Mouse (Mus musculus): ENCODE data around the gene Usf1. TPM values are rescaled to one million over a fixed set of nuclear protein-coding genes. Genes with fewer than 3 reads are reported as not detected.

Gene Usf1
- polyA plus RNA-seq, 1 experiment from 2014 or later: 124 TPM

- 79% methylated on average over 5 of the region's 5 CpGs for whole genome bisulfite sequencing
These were observed 3.9 kb upstream of the Usf1 start for GRCm38 (mm10) chr1:171407263-171407662.

GRCm38 (mm10) chr1:171410231-171410630 lies 882 bp upstream of the Usf1 start:
- no peak for DNase-seq (ENCODE audit: low spot score)
- WGBS: 76% methylated on average over 1 of the region's 1 CpGs
- no peak overlapping the region for H3K9ac ChIP-seq (ENCODE audit: low read length)
- no peaks in the 10 kb centered on the region for H3K9me3 ChIP-seq (ENCODE audit: control insufficient read depth, low read length)
- H3K27me3 ChIP-seq (ENCODE audit: control insufficient read depth, insufficient read depth, low read length): no peaks in the 10 kb centered on the region
- H3K4me2 ChIP-seq (ENCODE audit: low read depth, severe bottlenecking): no peak overlapping the region
- H3K27ac ChIP-seq (replicated peaks; ENCODE audit: low read depth, low read length): no peak overlapping the region
- no peaks in the 10 kb centered on the region for H3K36me3 ChIP-seq (ENCODE audit: control insufficient read depth, insufficient read depth, low read length)
- H3K4me3 ChIP-seq (ENCODE audit: low read depth, low read length): no peak overlapping the region
- peaks cover 3% of the 10 kb centered on the region; the same call in 1 of the 2 replicates for H3K4me1 ChIP-seq (ENCODE audit: control insufficient read depth, insufficient read depth, low read length)
- ATAC-seq (ENCODE audit: insufficient number of reproducible peaks, low FRiP score, low TSS enrichment, low read depth): no peak

More at GRCm38 (mm10) chr1:171407263-171407662, 3.9 kb upstream of the Usf1 start:
- Histone ChIP-seq H3K4me1 (ENCODE audit: control insufficient read depth, insufficient read depth, low read length) (no peaks in the 10 kb centered on the region; the same call in 1 of the 2 replicates), H3K27ac (replicated peaks; ENCODE audit: low read depth, low read length) (no peak overlapping the region), H3K36me3 (ENCODE audit: control insufficient read depth, insufficient read depth, low read length) (no peaks in the 10 kb centered on the region), H3K4me3 (ENCODE audit: low read depth, low read length) (no peak overlapping the region), H3K4me2 (ENCODE audit: low read depth, severe bottlenecking) (no peak overlapping the region), H3K9me3 (ENCODE audit: control insufficient read depth, low read length) (no peaks in the 10 kb centered on the region), H3K27me3 (ENCODE audit: control insufficient read depth, insufficient read depth, low read length) (no peaks in the 10 kb centered on the region), H3K9ac (ENCODE audit: low read length) (no peak overlapping the region)
- ATAC-seq (ENCODE audit: insufficient number of reproducible peaks, low FRiP score, low TSS enrichment, low read depth) (no peak), DNase-seq (ENCODE audit: low spot score) (no peak)

- H3K9me3 ChIP-seq (ENCODE audit: control insufficient read depth, low read length): no peaks in the 10 kb centered on the region
- no peaks in the 10 kb centered on the region for H3K27me3 ChIP-seq (ENCODE audit: control insufficient read depth, insufficient read depth, low read length)
- WGBS: under 1% methylated on average over 35 of the region's 39 CpGs
- H3K36me3 ChIP-seq (ENCODE audit: control insufficient read depth, insufficient read depth, low read length): peaks cover 9% of the 10 kb centered on the region
- ATAC-seq (ENCODE audit: insufficient number of reproducible peaks, low FRiP score, low TSS enrichment, low read depth) (peak; percentile 74), DNase-seq (ENCODE audit: low spot score) (no peak)
- peak overlapping the region; percentile 82 for H3K27ac ChIP-seq (replicated peaks; ENCODE audit: low read depth, low read length)
- peak overlapping the region; percentile 61 for H3K4me2 ChIP-seq (ENCODE audit: low read depth, severe bottlenecking)
- peak overlapping the region; percentile 94 for H3K4me3 ChIP-seq (ENCODE audit: low read depth, low read length)
- peak overlapping the region; percentile 98 for H3K9ac ChIP-seq (ENCODE audit: low read length)
- peaks cover 3% of the 10 kb centered on the region; the same call in 1 of the 2 replicates for H3K4me1 ChIP-seq (ENCODE audit: control insufficient read depth, insufficient read depth, low read length)
These were observed 404 bp downstream of the Usf1 start for GRCm38 (mm10) chr1:171411492-171411941.

- peak overlapping the region; percentile 82 for H3K27ac ChIP-seq (replicated peaks; ENCODE audit: low read depth, low read length)
- peak overlapping the region; percentile 61 for H3K4me2 ChIP-seq (ENCODE audit: low read depth, severe bottlenecking)
- peak overlapping the region; percentile 94 for H3K4me3 ChIP-seq (ENCODE audit: low read depth, low read length)
- WGBS: 3% methylated on average over 20 of the region's 20 CpGs
- DNase-seq (ENCODE audit: low spot score): peak; percentile 61
- peaks cover 3% of the 10 kb centered on the region; the same call in 1 of the 2 replicates for H3K4me1 ChIP-seq (ENCODE audit: control insufficient read depth, insufficient read depth, low read length)
- peaks cover 14% of the 10 kb centered on the region for H3K36me3 ChIP-seq (ENCODE audit: control insufficient read depth, insufficient read depth, low read length)
- peak; percentile 37; the same call in 1 of the 2 replicates for ATAC-seq (ENCODE audit: insufficient number of reproducible peaks, low FRiP score, low TSS enrichment, low read depth)
- H3K27me3 ChIP-seq (ENCODE audit: control insufficient read depth, insufficient read depth, low read length): no peaks in the 10 kb centered on the region
- H3K9ac ChIP-seq (ENCODE audit: low read length): peak overlapping the region; percentile 98
- H3K9me3 ChIP-seq (ENCODE audit: control insufficient read depth, low read length): no peaks in the 10 kb centered on the region
These were observed 908 bp downstream of the Usf1 start for GRCm38 (mm10) chr1:171412001-171412441.

GRCm38 (mm10) chr1:171412446-171412845 lies 1.3 kb downstream of the Usf1 start:
- no peak for ATAC-seq (ENCODE audit: insufficient number of reproducible peaks, low FRiP score, low TSS enrichment, low read depth)
- Histone ChIP-seq H3K9ac (ENCODE audit: low read length) (peak overlapping the region; percentile 98), H3K27me3 (ENCODE audit: control insufficient read depth, insufficient read depth, low read length) (no peaks in the 10 kb centered on the region), H3K9me3 (ENCODE audit: control insufficient read depth, low read length) (no peaks in the 10 kb centered on the region), H3K4me2 (ENCODE audit: low read depth, severe bottlenecking) (peak overlapping the region; percentile 61), H3K36me3 (ENCODE audit: control insufficient read depth, insufficient read depth, low read length) (peaks cover 14% of the 10 kb centered on the region), H3K27ac (replicated peaks; ENCODE audit: low read depth, low read length) (no peak overlapping the region), H3K4me1 (ENCODE audit: control insufficient read depth, insufficient read depth, low read length) (peaks cover 3% of the 10 kb centered on the region; the same call in 1 of the 2 replicates), H3K4me3 (ENCODE audit: low read depth, low read length) (peak overlapping the region; percentile 94)
- WGBS: 61% methylated on average over 3 of the region's 3 CpGs
- DNase-seq (ENCODE audit: low spot score): no peak

GRCm38 (mm10) chr1:171413608-171414007 lies 2.5 kb downstream of the Usf1 start:
- WGBS: 83% methylated on average over 8 of the region's 8 CpGs
- Histone ChIP-seq H3K4me1 (ENCODE audit: control insufficient read depth, insufficient read depth, low read length) (peaks cover 3% of the 10 kb centered on the region; the same call in 1 of the 2 replicates), H3K4me3 (ENCODE audit: low read depth, low read length) (no peak overlapping the region), H3K27ac (replicated peaks; ENCODE audit: low read depth, low read length) (no peak overlapping the region), H3K9ac (ENCODE audit: low read length) (no peak overlapping the region), H3K4me2 (ENCODE audit: low read depth, severe bottlenecking) (no peak overlapping the region), H3K36me3 (ENCODE audit: control insufficient read depth, insufficient read depth, low read length) (peaks cover 16% of the 10 kb centered on the region), H3K9me3 (ENCODE audit: control insufficient read depth, low read length) (no peaks in the 10 kb centered on the region), H3K27me3 (ENCODE audit: control insufficient read depth, insufficient read depth, low read length) (no peaks in the 10 kb centered on the region)
- ATAC-seq (ENCODE audit: insufficient number of reproducible peaks, low FRiP score, low TSS enrichment, low read depth) (no peak), DNase-seq (ENCODE audit: low spot score) (no peak)

GRCm38 (mm10) chr1:171418660-171419059 lies 7.5 kb downstream of the Usf1 start, which contains the start of gene Tstd1:
Gene Tstd1, plus strand, starts transcription at chr1:171418872.
- ATAC-seq (ENCODE audit: insufficient number of reproducible peaks, low FRiP score, low TSS enrichment, low read depth): no peak
- no peaks in the 10 kb centered on the region for H3K27me3 ChIP-seq (ENCODE audit: control insufficient read depth, insufficient read depth, low read length)

GRCm38 (mm10) chr1:171419291-171419882 lies 8.3 kb downstream of the Usf1 start:
- Histone ChIP-seq H3K36me3 (ENCODE audit: control insufficient read depth, insufficient read depth, low read length) (peaks cover 21% of the 10 kb centered on the region), H3K27ac (replicated peaks; ENCODE audit: low read depth, low read length) (no peak overlapping the region), H3K27me3 (ENCODE audit: control insufficient read depth, insufficient read depth, low read length) (no peaks in the 10 kb centered on the region), H3K4me2 (ENCODE audit: low read depth, severe bottlenecking) (no peak overlapping the region), H3K4me1 (ENCODE audit: control insufficient read depth, insufficient read depth, low read length) (no peaks in the 10 kb centered on the region), H3K4me3 (ENCODE audit: low read depth, low read length) (no peak overlapping the region), H3K9me3 (ENCODE audit: control insufficient read depth, low read length) (no peaks in the 10 kb centered on the region), H3K9ac (ENCODE audit: low read length) (no peak overlapping the region)
- 73% methylated on average over 12 of the region's 12 CpGs for WGBS
- DNase-seq (ENCODE audit: low spot score) (no peak), ATAC-seq (ENCODE audit: insufficient number of reproducible peaks, low FRiP score, low TSS enrichment, low read depth) (no peak)

More at GRCm38 (mm10) chr1:171418660-171419059, 7.5 kb downstream of the Usf1 start, which contains the start of gene Tstd1:
- H3K36me3 ChIP-seq (ENCODE audit: control insufficient read depth, insufficient read depth, low read length): peaks cover 21% of the 10 kb centered on the region
- no peak within 1 kb of the TSS for H3K4me3 ChIP-seq (ENCODE audit: low read depth, low read length)
- WGBS: 95% methylated on average over 5 of the region's 5 CpGs
- no peak within 1 kb of the TSS for H3K9ac ChIP-seq (ENCODE audit: low read length)
- no peak within 1 kb of the TSS for H3K27ac ChIP-seq (replicated peaks; ENCODE audit: low read depth, low read length)
- H3K9me3 ChIP-seq (ENCODE audit: control insufficient read depth, low read length): no peaks in the 10 kb centered on the region
- H3K4me1 ChIP-seq (ENCODE audit: control insufficient read depth, insufficient read depth, low read length): no peaks in the 10 kb centered on the region
- no peak within 1 kb of the TSS for H3K4me2 ChIP-seq (ENCODE audit: low read depth, severe bottlenecking)
- DNase-seq (ENCODE audit: low spot score): no peak
